Mouse (Mus musculus) ovary, postnatal 10 days (tissue): ENCODE results near the gene Sirt1.
A peak's percentile ranks its signal among the peaks of the same experiment; 100 is the strongest.

Experiments
- DNase-seq: peaks from one replicate; pipeline ENCODE4 v3.0.0; 2022; ENCODE audit warnings: low spot score

Sirt1 gene

GRCm38 (mm10) chr10:63327091-63327490 is 54.4 kb downstream of the Sirt1 start:
- no peak for DNase-seq

GRCm38 (mm10) chr10:63313726-63314125 is 67.8 kb downstream of the Sirt1 start:
- DNase-seq, result no peak

GRCm38 (mm10) chr10:63308582-63309366 is 72.7 kb downstream of the Sirt1 start:
- DNase-seq, result peak; percentile 40

GRCm38 (mm10) chr10:63302356-63302755 is 79.1 kb downstream of the Sirt1 start:
- DNase-seq, result no peak

GRCm38 (mm10) chr10:63282846-63283245 is 98.7 kb downstream of the Sirt1 start:
- no peak for DNase-seq

GRCm38 (mm10) chr10:63282417-63282816 is 99.1 kb downstream of the Sirt1 start:
- no peak for DNase-seq

- DNase-seq, result no peak
Measured at GRCm38 (mm10) chr10:63279851-63280250, 101.7 kb downstream of the Sirt1 start.

GRCm38 (mm10) chr10:63277010-63277409 is 104.5 kb downstream of the Sirt1 start:
- DNase-seq, result no peak

GRCm38 (mm10) chr10:63272868-63273267 is 108.6 kb downstream of the Sirt1 start:
- DNase-seq, result no peak

GRCm38 (mm10) chr10:63272401-63272800 is 109.1 kb downstream of the Sirt1 start:
- no peak for DNase-seq
